Mouse (Mus musculus): ENCODE measurements around the gene Mmrn2.

The Mmrn2 gene

GRCm38 (mm10) chr14:34375415-34375904 lies at the start of gene Mmrn2:
Gene Mmrn2, plus strand, starts transcription at chr14:34375465.
- no peak for DNase-seq (ENCODE audit: low read depth, low spot score)

GRCm38 (mm10) chr14:34326606-34327005 lies 48.7 kb upstream of the Mmrn2 start:
- no peak for DNase-seq (ENCODE audit: low read depth, low spot score)

- DNase-seq (ENCODE audit: low read depth, low spot score), result no peak
Observed at GRCm38 (mm10) chr14:34327618-34328017, 47.6 kb upstream of the Mmrn2 start.

GRCm38 (mm10) chr14:34330657-34331158 lies 44.6 kb upstream of the Mmrn2 start:
- no peak for DNase-seq (ENCODE audit: low read depth, low spot score)

GRCm38 (mm10) chr14:34331886-34332285 lies 43.4 kb upstream of the Mmrn2 start:
- no peak for DNase-seq (ENCODE audit: low read depth, low spot score)

- DNase-seq (ENCODE audit: low read depth, low spot score), result no peak
Observed at GRCm38 (mm10) chr14:34332476-34332875, 42.8 kb upstream of the Mmrn2 start.

- DNase-seq (ENCODE audit: low read depth, low spot score), result no peak
Observed at GRCm38 (mm10) chr14:34339446-34339845, 35.8 kb upstream of the Mmrn2 start.

- DNase-seq (ENCODE audit: low read depth, low spot score), result no peak
Observed at GRCm38 (mm10) chr14:34341993-34342392, 33.3 kb upstream of the Mmrn2 start.

GRCm38 (mm10) chr14:34343078-34343477 lies 32.2 kb upstream of the Mmrn2 start:
- DNase-seq (ENCODE audit: low read depth, low spot score), result no peak

- DNase-seq (ENCODE audit: low read depth, low spot score), result no peak
Observed at GRCm38 (mm10) chr14:34344361-34344760, 30.9 kb upstream of the Mmrn2 start.

GRCm38 (mm10) chr14:34345771-34346566 lies 29.3 kb upstream of the Mmrn2 start:
- DNase-seq (ENCODE audit: low read depth, low spot score), result no peak

GRCm38 (mm10) chr14:34347084-34347483 lies 28.2 kb upstream of the Mmrn2 start:
- DNase-seq (ENCODE audit: low read depth, low spot score), result no peak

GRCm38 (mm10) chr14:34348301-34348700 lies 27.0 kb upstream of the Mmrn2 start:
- DNase-seq (ENCODE audit: low read depth, low spot score), result no peak

- DNase-seq (ENCODE audit: low read depth, low spot score), result no peak
Observed at GRCm38 (mm10) chr14:34349007-34349406, 26.3 kb upstream of the Mmrn2 start.

- DNase-seq (ENCODE audit: low read depth, low spot score), result no peak
Observed at GRCm38 (mm10) chr14:34351660-34352059, 23.6 kb upstream of the Mmrn2 start.

GRCm38 (mm10) chr14:34352523-34352922 lies 22.7 kb upstream of the Mmrn2 start:
- no peak for DNase-seq (ENCODE audit: low read depth, low spot score)

- no peak for DNase-seq (ENCODE audit: low read depth, low spot score)
Observed at GRCm38 (mm10) chr14:34353326-34353725, 21.9 kb upstream of the Mmrn2 start.

GRCm38 (mm10) chr14:34354456-34354855 lies 20.8 kb upstream of the Mmrn2 start:
- DNase-seq (ENCODE audit: low read depth, low spot score), result no peak

GRCm38 (mm10) chr14:34355301-34355700 lies 20.0 kb upstream of the Mmrn2 start, which contains the start of gene Fam25c:
Gene Fam25c, minus strand, starts transcription at chr14:34355433.
- DNase-seq (ENCODE audit: low read depth, low spot score), result no peak

GRCm38 (mm10) chr14:34357671-34358455 lies 17.4 kb upstream of the Mmrn2 start:
- DNase-seq (ENCODE audit: low read depth, low spot score), result peak; percentile 16

- no peak for DNase-seq (ENCODE audit: low read depth, low spot score)
Observed at GRCm38 (mm10) chr14:34359676-34360244, 15.5 kb upstream of the Mmrn2 start.

GRCm38 (mm10) chr14:34360251-34360650 lies 15.0 kb upstream of the Mmrn2 start:
- no peak for DNase-seq (ENCODE audit: low read depth, low spot score)

All from telencephalon, adult 2 months (tissue).